Mouse (Mus musculus) liver, postnatal 0 days (tissue): ENCODE results near the gene Ift20.
"Not testable (repeated sequence)": the region's sequence is repeated elsewhere in the genome, so short reads cannot be mapped to it uniquely, and the experiment has no call there.

Source experiments
- CTCF ChIP-seq: sonication (generic); IDR thresholded peaks from 2 replicates; pipeline ENCODE4 v1.5.1; 2016; ENCODE audit warnings: antibody characterized with exemption, low read depth
- EP300 ChIP-seq: IDR thresholded peaks from 2 replicates; pipeline ENCODE4 v1.6.1; 2016; ENCODE audit warnings: antibody characterized with exemption, low read depth, mild to moderate bottlenecking

DNA sequence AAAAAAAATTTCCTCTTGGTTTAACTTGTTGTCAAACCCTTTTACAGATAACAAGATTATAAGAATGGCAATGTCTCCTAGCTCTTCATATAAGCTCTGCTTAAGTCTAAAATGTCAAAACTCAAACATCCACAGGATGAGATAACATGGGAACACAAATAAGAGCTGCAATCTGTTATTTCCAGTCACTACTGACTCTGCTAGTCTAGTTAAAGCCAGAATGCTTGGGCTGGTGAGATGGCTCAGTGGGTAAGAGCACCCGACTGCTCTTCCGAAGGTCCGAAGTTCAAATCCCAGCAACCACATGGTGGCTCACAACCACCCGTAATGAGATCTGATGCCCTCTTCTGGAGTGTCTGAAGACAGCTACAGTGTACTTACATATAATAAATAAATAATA is 37.9 kb downstream of the Ift20 start:
- TF ChIP-seq CTCF, EP300: not testable (repeated sequence)
